Mouse (Mus musculus) MEL (cell line): ENCODE measurements around the gene Cdc42bpb.

ENCODE experiments used
- BHLHE40 ChIP-seq: IDR thresholded peaks from 2 replicates; pipeline ENCODE4 v1.6.1; 2012; ENCODE audit warnings: low read depth, mild to moderate bottlenecking, inconsistent platforms, low read length, improper control_type of control experiment, borderline replicate concordance
- CTCF ChIP-seq, 3 experiments: IDR thresholded peaks in 2 of 3; conservative IDR thresholded peaks in 1 of 3; 2 replicates each; pipeline ENCODE4 v1.5.1; 2011 to 2012; ENCODE audit warnings: low read length in 3 of 3, low read depth in 2 of 3, mild to moderate bottlenecking in 2 of 3, improper control_type of control experiment in 1 of 3, inconsistent platforms in 1 of 3, mixed read lengths in 1 of 3, moderate library complexity in 1 of 3; ENCODE audit not compliant: control insufficient read depth in 1 of 3, insufficient read depth in 1 of 3, poor library complexity in 1 of 3, severe bottlenecking in 1 of 3
- MAFK ChIP-seq: IDR thresholded peaks from 2 replicates; pipeline ENCODE4 v1.6.1; 2011; ENCODE audit warnings: low read depth, mild to moderate bottlenecking, low read length, improper control_type of control experiment, borderline replicate concordance
- POLR2A ChIP-seq, 2 experiments: IDR thresholded peaks; 2 replicates each; pipeline ENCODE4 v1.6.1; 2011 to 2012; ENCODE audit warnings: low read length in 2 of 2, mild to moderate bottlenecking in 2 of 2, control low read depth in 1 of 2, improper control_type of control experiment in 1 of 2, low read depth in 1 of 2, moderate library complexity in 1 of 2; ENCODE audit not compliant: control insufficient read depth in 1 of 2, insufficient read depth in 1 of 2, poor library complexity in 1 of 2
- RAD21 ChIP-seq: IDR thresholded peaks from 2 replicates; pipeline ENCODE4 v1.6.1; 2011; ENCODE audit warnings: mild to moderate bottlenecking, low read depth, low read length, improper control_type of control experiment
- TBP ChIP-seq: IDR thresholded peaks from 2 replicates; pipeline ENCODE4 v1.8.0; 2011; ENCODE audit warnings: low read depth, low read length, improper control_type of control experiment
- USF2 ChIP-seq, 2 experiments: IDR thresholded peaks; 2 replicates each; pipeline ENCODE4 v1.6.1; 2011 to 2012; ENCODE audit warnings: improper control_type of control experiment in 2 of 2, low read length in 2 of 2, borderline replicate concordance in 1 of 2, inconsistent platforms in 1 of 2, low read depth in 1 of 2, mild to moderate bottlenecking in 1 of 2; ENCODE audit not compliant: insufficient read depth in 1 of 2
- ZMIZ1 ChIP-seq: IDR thresholded peaks from 2 replicates; pipeline ENCODE4 v1.6.1; 2012; ENCODE audit warnings: low read depth, mild to moderate bottlenecking, inconsistent platforms, low read length, improper control_type of control experiment, moderate library complexity
- ZNF384 ChIP-seq: IDR thresholded peaks from 2 replicates; pipeline ENCODE4 v1.6.1; 2012; ENCODE audit warnings: low read depth, mild to moderate bottlenecking, inconsistent platforms, low read length, improper control_type of control experiment

GRCm38 (mm10) chr12:111420946-111421709 is 43.6 kb upstream of the Cdc42bpb start:
- TF ChIP-seq POLR2A (IDR thresholded peaks at IDR 0.05; ENCODE audit: control insufficient read depth in 1 of 2, insufficient read depth in 1 of 2, low read depth in 1 of 2, low read length in 2 of 2, poor library complexity in 1 of 2), result no peak
- TF ChIP-seq CTCF (IDR thresholded peaks at IDR 0.05 in 2 of 3, conservative IDR thresholded peaks at IDR 0.05 in 1 of 3; ENCODE audit: control insufficient read depth in 1 of 3, insufficient read depth in 1 of 3, low read depth in 2 of 3, low read length in 3 of 3, poor library complexity in 1 of 3, severe bottlenecking in 1 of 3), result no peak
- no peak for TF ChIP-seq BHLHE40
- no peak for TF ChIP-seq ZMIZ1
- TF ChIP-seq ZNF384, result no peak
- TF ChIP-seq RAD21, result no peak
- TF ChIP-seq MAFK, result no peak
- TF ChIP-seq USF2 (IDR thresholded peaks at IDR 0.05; ENCODE audit: borderline replicate concordance in 1 of 2, insufficient read depth in 1 of 2, low read depth in 1 of 2, low read length in 2 of 2), result no peak
- no peak for TF ChIP-seq TBP
